ENCODE assay signal across 10 mouse cellular contexts in genomic region chr17:62818821-62819220, GRCm38 (mm10).
DNase-seq lines count a peak whose midpoint lies in the region; ATAC-seq and TF ChIP-seq lines count a peak whose summit lies in the region.
"Had no signal": no experiment of that assay in that cellular context is flagged by ENCODE, and none has a peak within 500 bp of the region (broad histone marks: within the 10 kb centered on the region; RNA-seq: fewer than 3 reads in every experiment).

No protein-coding gene starts in this region.

- H3K9ac ChIP-seq in lung, postnatal 0 days (replicated peaks; ENCODE audit: low read depth), result no peak overlapping the region
- H3K9ac ChIP-seq in limb, embryonic 12.5 days (replicated peaks), result no peak overlapping the region
- H3K9ac ChIP-seq: liver, embryonic 13.5 days had no signal

- WGBS in lung, postnatal 0 days, result 10% methylated on average over 8 of the region's 8 CpGs
- WGBS in limb, embryonic 12.5 days, result 7% methylated on average over 8 of the region's 8 CpGs

- no peak for TF ChIP-seq CTCF in lung, postnatal 0 days (IDR thresholded peaks at IDR 0.05)

- H3K27me3 ChIP-seq in lung, postnatal 0 days (replicated peaks; ENCODE audit: insufficient read depth, low read length), result no peaks in the 10 kb centered on the region
- no peaks in the 10 kb centered on the region for H3K27me3 ChIP-seq in limb, embryonic 12.5 days
- H3K27me3 ChIP-seq: liver, embryonic 13.5 days had no signal

- H3K4me2 ChIP-seq in lung, postnatal 0 days (replicated peaks; ENCODE audit: low read depth, low read length), result no peak overlapping the region
- H3K4me2 ChIP-seq in limb, embryonic 12.5 days, result peak overlapping the region; percentile 41
- H3K4me2 ChIP-seq: liver, embryonic 13.5 days had no signal

- intact Hi-C loops in left cerebral cortex, postnatal 36 days (cut with DNase I), result no loop called here

- no peaks in the 10 kb centered on the region for H3K9me3 ChIP-seq in lung, postnatal 0 days (ENCODE audit: low read length)
- no peaks in the 10 kb centered on the region for H3K9me3 ChIP-seq in limb, embryonic 12.5 days
- H3K9me3 ChIP-seq: liver, embryonic 13.5 days had no signal

- ATAC-seq in lung, postnatal 0 days, result no peak
- no peak for ATAC-seq in limb, embryonic 12.5 days (ENCODE audit: insufficient number of reproducible peaks, insufficient read depth, low FRiP score, low TSS enrichment, low read depth)
- ATAC-seq: intestine, postnatal 0 days had no signal

- no peak overlapping the region for H3K4me3 ChIP-seq in lung, postnatal 0 days (ENCODE audit: low read depth, low read length)
- no peak overlapping the region for H3K4me3 ChIP-seq in limb, embryonic 12.5 days (replicated peaks)
- H3K4me3 ChIP-seq: liver, embryonic 13.5 days had no signal

- peak; percentile 12 for DNase-seq in lung, postnatal 0 days (ENCODE audit: low spot score)
- DNase-seq in lung, adult 18-20 months, result no peak
- peak; percentile 49 for DNase-seq in forelimb bud, embryonic 11.5 days (ENCODE audit: low read depth, low spot score)
- peak; percentile 61 for DNase-seq in thymus, postnatal 14 days
- no peak for DNase-seq in layer of hippocampus, postnatal 14 days (ENCODE audit: low spot score in 2 of 2)
- no peak for DNase-seq in left cerebral cortex, postnatal 36 days (ENCODE audit: low spot score in 2 of 2)
- DNase-seq: liver, embryonic 13.5 days had no signal

- no peaks in the 10 kb centered on the region; the same call in 1 of the 2 replicates for H3K4me1 ChIP-seq in lung, postnatal 0 days (ENCODE audit: insufficient read depth, low read depth, low read length)
- peaks cover 66% of the 10 kb centered on the region for H3K4me1 ChIP-seq in limb, embryonic 12.5 days (replicated peaks)

- no peak overlapping the region for H3K27ac ChIP-seq in lung, postnatal 0 days (ENCODE audit: low read length)
- peak overlapping the region; percentile 53; the same call in 1 of the 2 replicates for H3K27ac ChIP-seq in limb, embryonic 12.5 days
- H3K27ac ChIP-seq: liver, embryonic 13.5 days; stomach, postnatal 0 days had no signal

- no peak for TF ChIP-seq EP300 in lung, postnatal 0 days (IDR thresholded peaks at IDR 0.05)

- H3K36me3 ChIP-seq in lung, postnatal 0 days (ENCODE audit: insufficient read depth, low read length), result no peaks in the 10 kb centered on the region
- H3K36me3 ChIP-seq in limb, embryonic 12.5 days, result no peaks in the 10 kb centered on the region
- H3K36me3 ChIP-seq: liver, embryonic 13.5 days had no signal

Comparison
In these comparisons a context has a peak if more than half of its experiments do, and no peak if none do; other contexts are left out.
1. DNase-seq: peak in lung, postnatal 0 days (single experiment), forelimb bud, embryonic 11.5 days (single experiment) and thymus, postnatal 14 days (single experiment); none in lung, adult 18-20 months (0 of 2), layer of hippocampus, postnatal 14 days (0 of 2) and left cerebral cortex, postnatal 36 days (0 of 2).